Comparison of ENCODE assay signal across 23 mouse cellular contexts in the genomic region with DNA sequence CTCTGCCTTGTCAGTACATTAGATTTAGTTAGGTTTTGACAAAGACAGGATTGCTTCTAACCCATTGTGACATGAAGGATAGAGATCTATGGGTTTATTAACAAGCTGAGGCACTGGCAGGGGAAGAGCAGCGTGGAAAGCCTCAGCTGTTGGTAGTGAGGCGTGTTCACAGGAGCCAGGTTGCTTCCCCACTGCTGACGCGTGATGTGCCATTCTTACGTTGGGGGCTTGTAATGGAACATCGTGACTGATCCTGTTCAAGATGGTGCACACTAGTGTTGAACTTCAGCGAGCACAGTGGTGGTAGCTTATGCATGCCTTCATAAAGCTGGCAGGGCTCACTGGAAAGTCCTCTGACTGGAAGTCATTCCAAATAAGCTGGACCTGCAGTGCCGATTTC. TPM values are rescaled to one million over a fixed set of nuclear protein-coding genes. Genes with fewer than 3 reads are reported as not detected.
DNase-seq lines count a peak whose midpoint lies in the region; ATAC-seq and TF ChIP-seq lines count a peak whose summit lies in the region.
"Had no signal": no experiment of that assay in that cellular context is flagged by ENCODE, and none has a peak within 500 bp of the region (broad histone marks: within the 10 kb centered on the region; RNA-seq: fewer than 3 reads in every experiment).

No protein-coding gene starts in this region.

- H3K9ac ChIP-seq in heart, embryonic 15.5 days = no peak overlapping the region
- H3K9ac ChIP-seq in heart, embryonic 12.5 days = no peak overlapping the region
- no peak overlapping the region for H3K9ac ChIP-seq in hindbrain, embryonic 14.5 days
- H3K9ac ChIP-seq in hindbrain, postnatal 0 days (replicated peaks; ENCODE audit: low read length) = no peak overlapping the region
- H3K9ac ChIP-seq: embryonic facial prominence, embryonic 12.5 days; embryonic facial prominence, embryonic 15.5 days; forebrain, postnatal 0 days; hindbrain, embryonic 12.5 days; intestine, embryonic 15.5 days had no signal

- intact Hi-C loops in heart, postnatal 36 days (cut with DNase I) = no loop called here

- H3K9me3 ChIP-seq in heart, embryonic 15.5 days (replicated peaks) = no peaks in the 10 kb centered on the region
- H3K9me3 ChIP-seq in heart, embryonic 12.5 days (replicated peaks) = no peaks in the 10 kb centered on the region
- no peaks in the 10 kb centered on the region for H3K9me3 ChIP-seq in hindbrain, embryonic 14.5 days (ENCODE audit: control insufficient read depth, low read length)
- no peaks in the 10 kb centered on the region for H3K9me3 ChIP-seq in hindbrain, postnatal 0 days (ENCODE audit: low read length)
- H3K9me3 ChIP-seq in megakaryocyte, embryonic 14.5 days = no peaks in the 10 kb centered on the region
- H3K9me3 ChIP-seq: embryonic facial prominence, embryonic 12.5 days; embryonic facial prominence, embryonic 15.5 days; heart, embryonic 10.5 days; hindbrain, embryonic 12.5 days; intestine, embryonic 15.5 days had no signal

- TF ChIP-seq CTCF in hindbrain, postnatal 0 days (IDR thresholded peaks at IDR 0.05; ENCODE audit: low read depth) = no peak

- DNase-seq in heart, adult 11 months = peak; percentile 86
- no peak for DNase-seq in heart, postnatal 36 days
- DNase-seq in hindbrain, embryonic 14.5 days (ENCODE audit: low spot score) = no peak
- no peak for DNase-seq in hindbrain, postnatal 0 days (ENCODE audit: low spot score)
- DNase-seq: adrenal gland, adult 2 months; adrenal gland, postnatal 14 days; B cell, adult 2 months; cerebellum, adult 11 months; cerebellum, adult 9-11 months; cerebellum, postnatal 25 days; forebrain, postnatal 0 days; kidney, adult 11 months; kidney, adult 8-10 months had no signal

- H3K36me3 ChIP-seq in heart, embryonic 15.5 days = no peaks in the 10 kb centered on the region
- H3K36me3 ChIP-seq in heart, embryonic 12.5 days = 0 out of 2 replicates have a peak, but pooled peaks cover 3% of the 10 kb centered on the region
- no peaks in the 10 kb centered on the region for H3K36me3 ChIP-seq in hindbrain, embryonic 14.5 days (replicated peaks; ENCODE audit: control insufficient read depth, insufficient read depth)
- no peaks in the 10 kb centered on the region; the same call in 1 of the 2 replicates for H3K36me3 ChIP-seq in hindbrain, postnatal 0 days (ENCODE audit: insufficient read depth, low read length)
- H3K36me3 ChIP-seq in megakaryocyte, embryonic 14.5 days (replicated peaks; ENCODE audit: low read length) = peaks cover 31% of the 10 kb centered on the region
- H3K36me3 ChIP-seq: embryonic facial prominence, embryonic 12.5 days; embryonic facial prominence, embryonic 15.5 days; heart, embryonic 10.5 days; hindbrain, embryonic 12.5 days; intestine, embryonic 15.5 days had no signal

- H3K4me3 ChIP-seq in heart, embryonic 15.5 days = 0 out of 2 replicates have a peak overlapping the region, but pooled peaks have one; percentile 3
- H3K4me3 ChIP-seq in heart, embryonic 12.5 days = no peak overlapping the region
- no peak overlapping the region for H3K4me3 ChIP-seq in hindbrain, embryonic 14.5 days (replicated peaks; ENCODE audit: low read length)
- H3K4me3 ChIP-seq in hindbrain, postnatal 0 days (ENCODE audit: low read length) = no peak overlapping the region
- H3K4me3 ChIP-seq in megakaryocyte, embryonic 14.5 days (replicated peaks) = peak overlapping the region; percentile 64
- H3K4me3 ChIP-seq: embryonic facial prominence, embryonic 12.5 days; embryonic facial prominence, embryonic 15.5 days; heart, embryonic 10.5 days; hindbrain, embryonic 12.5 days; intestine, embryonic 15.5 days had no signal

- H3K27ac ChIP-seq in heart, embryonic 15.5 days = 0 out of 2 replicates have a peak overlapping the region, but pooled peaks have one; percentile 17
- H3K27ac ChIP-seq in heart, embryonic 12.5 days (ENCODE audit: poor library complexity, severe bottlenecking) = no peak overlapping the region
- 0 out of 2 replicates have a peak overlapping the region, but pooled peaks have one; percentile 12 for H3K27ac ChIP-seq in hindbrain, embryonic 14.5 days
- H3K27ac ChIP-seq in hindbrain, postnatal 0 days = no peak overlapping the region
- H3K27ac ChIP-seq: embryonic facial prominence, embryonic 12.5 days; embryonic facial prominence, embryonic 15.5 days; heart, embryonic 10.5 days; hindbrain, embryonic 12.5 days; intestine, embryonic 15.5 days had no signal

- H3K4me1 ChIP-seq in heart, embryonic 15.5 days (replicated peaks) = peaks cover 82% of the 10 kb centered on the region
- H3K4me1 ChIP-seq in heart, embryonic 12.5 days (replicated peaks) = peaks cover 84% of the 10 kb centered on the region
- H3K4me1 ChIP-seq in hindbrain, embryonic 14.5 days (replicated peaks; ENCODE audit: control insufficient read depth, insufficient read depth, low read length) = peaks cover 34% of the 10 kb centered on the region
- H3K4me1 ChIP-seq in hindbrain, postnatal 0 days (ENCODE audit: insufficient read depth, low read length) = peaks cover 26% of the 10 kb centered on the region
- peaks cover 100% of the 10 kb centered on the region for H3K4me1 ChIP-seq in megakaryocyte, embryonic 14.5 days

- no peaks in the 10 kb centered on the region for H3K27me3 ChIP-seq in heart, embryonic 15.5 days
- H3K27me3 ChIP-seq in heart, embryonic 12.5 days (replicated peaks) = no peaks in the 10 kb centered on the region
- H3K27me3 ChIP-seq in hindbrain, embryonic 14.5 days (ENCODE audit: control insufficient read depth, insufficient read depth, low read length) = no peaks in the 10 kb centered on the region
- H3K27me3 ChIP-seq in hindbrain, postnatal 0 days (ENCODE audit: insufficient read depth, low read length) = no peaks in the 10 kb centered on the region
- no peaks in the 10 kb centered on the region for H3K27me3 ChIP-seq in megakaryocyte, embryonic 14.5 days (replicated peaks)
- H3K27me3 ChIP-seq: embryonic facial prominence, embryonic 12.5 days; embryonic facial prominence, embryonic 15.5 days; hindbrain, embryonic 12.5 days; intestine, embryonic 15.5 days had no signal

- 69% methylated on average over 8 of the region's 8 CpGs for WGBS in heart, embryonic 15.5 days
- 71% methylated on average over 8 of the region's 8 CpGs for WGBS in heart, embryonic 12.5 days
- WGBS in hindbrain, embryonic 14.5 days = 71% methylated on average over 8 of the region's 8 CpGs
- WGBS in hindbrain, postnatal 0 days = 65% methylated on average over 8 of the region's 8 CpGs

- no peak for ATAC-seq in heart, embryonic 15.5 days (replicated peaks; ENCODE audit: insufficient number of reproducible peaks, insufficient read depth, low FRiP score, low read depth)
- ATAC-seq in heart, embryonic 12.5 days (ENCODE audit: insufficient number of reproducible peaks, low FRiP score) = no peak
- no peak for ATAC-seq in hindbrain, embryonic 14.5 days (ENCODE audit: low FRiP score)
- no peak for ATAC-seq in hindbrain, postnatal 0 days
- ATAC-seq in megakaryocyte, adult 5-6 weeks (ENCODE audit: poor library complexity, severe bottlenecking) = no peak
- ATAC-seq: forebrain, embryonic 14.5 days; forebrain, postnatal 0 days had no signal

- H3K4me2 ChIP-seq in heart, embryonic 15.5 days = no peak overlapping the region
- H3K4me2 ChIP-seq in heart, embryonic 12.5 days = no peak overlapping the region
- no peak overlapping the region for H3K4me2 ChIP-seq in hindbrain, embryonic 14.5 days (replicated peaks)
- H3K4me2 ChIP-seq in hindbrain, postnatal 0 days (ENCODE audit: low read depth, low read length) = no peak overlapping the region
- H3K4me2 ChIP-seq: embryonic facial prominence, embryonic 12.5 days; embryonic facial prominence, embryonic 15.5 days; hindbrain, embryonic 12.5 days; intestine, embryonic 15.5 days had no signal

RNA-seq across cellular contexts. Expression of gene Dyrk1a, which starts 21.2 kb away (rescaled TPM):
- total RNA-seq in heart, postnatal 36 days (2021) = 10 to 100 TPM; 64.4 to 71.8 TPM
- polyA plus RNA-seq in heart, embryonic 15.5 days (2015; fragmentation: Nextera tagmentation; extraction: Ambion mirVana) = 7.1 and 7.3 TPM in 2 replicates
- 7.3 and 7.9 TPM in 2 replicates for polyA plus RNA-seq in heart, embryonic 12.5 days (2016; fragmentation: Nextera tagmentation; extraction: Ambion mirVana)
- 12.8 and 14.0 TPM in 2 replicates for polyA plus RNA-seq in hindbrain, embryonic 14.5 days (2014; fragmentation: Nextera tagmentation; extraction: Ambion mirVana)
- total RNA-seq in hindbrain, postnatal 0 days (2014; rRNA removed) = 81.9 and 91.5 TPM in 2 replicates
- 12.5 and 13.0 TPM in 2 replicates for polyA plus RNA-seq in hindbrain, postnatal 0 days (2015; fragmentation: Nextera tagmentation; extraction: Ambion mirVana)
- 5.9 and 6.5 TPM in 2 replicates for polyA plus RNA-seq in megakaryocyte, embryonic 14.5 days (2012; ENCODE audit: insufficient read depth, low replicate concordance)
- 65.9 and 67.4 TPM in 2 replicates for total RNA-seq in megakaryocyte, adult 5-6 weeks (2015)
- total RNA-seq in megakaryocyte, adult 5-6 weeks (2017) = 62.2 and 66.8 TPM in 2 replicates

Comparison
In these comparisons a context has a peak if more than half of its experiments do, and no peak if none do; other contexts are left out.
1. H3K27ac ChIP-seq: peak in heart, embryonic 15.5 days (single experiment) and hindbrain, embryonic 14.5 days (single experiment); none in heart, embryonic 12.5 days (single experiment) and hindbrain, postnatal 0 days (single experiment).
2. H3K4me3 ChIP-seq: peak in heart, embryonic 15.5 days (single experiment) and megakaryocyte, embryonic 14.5 days (single experiment); none in heart, embryonic 12.5 days (single experiment), hindbrain, embryonic 14.5 days (single experiment) and hindbrain, postnatal 0 days (single experiment).